Mouse (Mus musculus) heart, adult 2 months (tissue): ENCODE data around the gene Lyl1.

Source experiments
- CTCF ChIP-seq: fragments of 200-600 bp; IDR thresholded peaks from 2 replicates; pipeline ENCODE4 v1.8.1; 2022; ENCODE audit warnings: antibody characterized with exemption, mild to moderate bottlenecking, moderate library complexity
- EP300 ChIP-seq: fragments of 200-500 bp; IDR thresholded peaks from 2 replicates; pipeline ENCODE4 v1.6.1; 2011; ENCODE audit warnings: low read depth, low read length, control low read depth; ENCODE audit not compliant: insufficient read depth
- POLR2A ChIP-seq: fragments of 200-500 bp; IDR thresholded peaks from 2 replicates; pipeline ENCODE4 v1.6.1; 2011; ENCODE audit warnings: mild to moderate bottlenecking, low read depth, low read length, control low read depth; ENCODE audit not compliant: insufficient read depth

- TF ChIP-seq EP300: no peak
- no peak for TF ChIP-seq POLR2A
- TF ChIP-seq CTCF: no peak
Measured at GRCm38 (mm10) chr8:84728474-84728873, 27.2 kb downstream of the Lyl1 start.
